Mouse (Mus musculus) spleen, postnatal 10 days (tissue): ENCODE results near the gene Wdr6.
"Not testable (repeated sequence)": the region's sequence is repeated elsewhere in the genome, so short reads cannot be mapped to it uniquely, and the experiment has no call there.

Experiments
- DNase-seq, 2 experiments: peaks; one replicate each; pipeline ENCODE4 v3.0.0; 2021 to 2022; ENCODE audit warnings: low spot score in 2 of 2

Gene Wdr6

DNA sequence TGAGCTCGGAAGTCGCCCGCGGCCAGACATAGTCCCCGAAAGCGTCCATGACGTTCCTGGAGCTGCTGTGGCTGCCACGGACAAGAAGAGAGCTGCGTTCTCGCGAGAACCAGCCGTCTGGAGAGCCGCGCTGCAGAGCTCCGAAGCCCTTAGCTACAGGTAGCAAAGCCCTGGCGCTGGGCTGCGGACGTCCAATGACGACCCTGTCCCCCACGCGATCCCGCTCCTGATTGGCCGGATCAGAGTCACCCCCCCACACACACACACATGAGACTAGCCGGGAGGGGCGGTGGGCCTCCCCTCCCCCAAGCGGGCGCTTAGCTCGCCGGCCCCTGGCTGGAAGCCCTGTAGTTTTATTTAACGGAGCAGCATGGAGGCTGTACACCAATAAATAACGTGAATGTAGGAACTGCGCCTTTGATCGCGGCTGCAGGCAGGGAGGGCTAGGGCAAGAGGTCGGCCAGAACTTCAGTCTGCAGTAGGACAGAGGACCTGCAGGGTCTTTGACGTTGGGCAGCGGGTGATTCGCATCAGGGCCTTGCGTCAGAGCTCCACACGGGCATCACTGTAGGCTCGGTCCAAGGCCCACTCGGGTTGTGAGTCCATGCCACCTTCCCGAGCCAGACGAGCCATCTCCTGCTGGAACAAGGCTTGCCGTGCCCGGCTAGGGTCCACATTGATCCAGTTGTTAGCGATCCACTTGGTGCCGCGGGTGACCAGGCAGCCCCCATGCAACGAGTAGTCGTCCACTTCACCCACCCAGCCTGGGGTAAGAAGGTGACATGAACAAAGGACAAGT lies at the start of gene Wdr6:
Gene Wdr6, minus strand, starts transcription at position 195 of the 799 bp plus-strand sequence.
- peak; percentile 67 to 90 for DNase-seq

DNA sequence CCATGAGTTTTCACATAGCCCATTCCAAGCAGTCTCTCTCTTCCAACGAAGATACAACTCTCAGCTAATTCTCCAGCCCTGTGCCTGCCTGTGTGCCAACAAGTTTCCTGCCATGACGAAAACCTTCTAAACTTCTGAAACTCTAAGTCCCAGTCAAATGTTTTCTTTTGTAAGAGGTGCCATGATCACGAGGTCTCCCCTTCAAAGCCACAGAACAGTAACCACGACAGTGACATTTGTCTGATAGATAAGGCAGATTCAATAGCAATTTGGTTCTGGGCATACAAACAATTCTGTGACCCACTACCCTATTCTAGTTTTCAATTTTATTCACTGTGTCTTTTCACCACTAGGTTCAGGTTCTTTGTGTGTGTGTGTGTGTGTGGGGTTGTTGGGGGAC lies 49.6 kb upstream of the Wdr6 start:
- DNase-seq = no peak

DNA sequence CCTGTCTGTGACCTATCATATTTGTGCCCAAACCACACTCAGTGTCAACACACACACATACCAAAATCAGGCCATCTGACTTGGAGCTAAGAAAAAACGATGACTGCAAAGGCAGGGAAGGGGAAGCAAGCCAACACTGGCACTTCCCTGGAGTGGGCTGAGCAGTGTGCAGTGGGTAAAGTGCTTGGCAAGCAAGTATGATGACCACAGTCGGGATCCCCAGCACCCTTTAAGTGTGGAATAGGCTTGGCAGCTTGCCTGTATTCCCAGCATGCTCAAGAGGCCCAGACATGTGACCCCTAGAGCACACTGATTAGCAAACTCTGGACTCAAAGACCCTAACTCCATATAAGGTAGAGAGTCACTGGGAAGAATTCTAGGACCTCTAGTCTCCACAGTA lies 48.0 kb upstream of the Wdr6 start:
- DNase-seq = no peak

DNA sequence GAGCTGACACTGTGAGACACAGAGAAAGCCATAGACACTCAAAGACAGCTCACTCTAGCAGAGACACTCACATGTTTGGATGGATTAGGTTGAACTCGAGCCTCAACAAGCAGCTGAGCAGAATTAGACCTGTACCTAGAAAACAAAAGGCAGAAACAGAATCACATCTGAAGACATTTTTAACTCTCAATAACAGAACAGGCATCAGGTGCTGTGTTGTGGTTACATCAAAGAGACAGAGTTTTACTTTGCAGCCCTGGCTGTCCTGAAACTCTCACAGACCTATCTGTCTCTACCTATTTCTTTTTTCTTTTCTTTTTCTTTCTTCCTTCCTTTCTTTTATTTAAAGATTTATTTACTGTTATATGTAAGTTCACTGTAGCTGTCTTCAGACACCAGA lies 38.8 kb upstream of the Wdr6 start:
- DNase-seq = no peak

DNA sequence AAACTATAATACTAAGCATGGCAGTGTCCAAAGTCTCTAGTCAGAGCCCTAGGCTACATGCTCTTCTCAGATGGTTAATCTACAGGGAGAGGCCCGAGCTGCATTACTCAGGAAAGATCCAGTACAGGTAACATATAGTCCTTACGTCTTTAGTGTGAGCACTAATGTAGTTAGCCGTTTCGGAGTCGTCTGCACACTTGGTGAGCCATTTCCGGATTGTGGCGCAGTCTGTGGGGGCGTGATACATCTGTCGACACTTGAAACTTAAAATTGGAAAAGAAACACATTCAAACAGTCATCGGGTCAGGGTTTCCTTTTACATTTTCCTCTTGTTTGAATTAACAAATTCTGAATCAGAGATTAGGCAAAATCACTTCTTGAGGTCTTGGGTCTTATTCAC lies 32.9 kb upstream of the Wdr6 start:
- DNase-seq = no peak

DNA sequence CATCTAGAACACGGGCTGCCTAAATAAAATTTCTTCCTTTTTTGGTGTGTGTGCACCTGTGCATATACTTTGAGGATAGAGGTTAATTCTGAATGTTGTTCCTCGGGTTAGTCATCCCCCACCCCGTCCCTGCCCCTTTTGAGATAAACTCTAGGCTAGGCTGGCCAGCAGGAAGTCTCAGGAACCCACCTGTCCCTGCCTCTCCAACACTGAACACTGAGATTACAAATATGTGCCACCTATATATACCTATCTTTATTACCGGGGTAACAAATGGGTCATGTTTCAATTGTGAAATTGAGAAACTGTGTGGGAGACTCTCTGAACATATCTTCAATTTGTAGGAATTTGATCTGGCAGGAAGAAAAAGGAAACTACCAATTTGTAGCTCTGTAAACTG lies 30.4 kb upstream of the Wdr6 start:
- DNase-seq = no peak

DNA sequence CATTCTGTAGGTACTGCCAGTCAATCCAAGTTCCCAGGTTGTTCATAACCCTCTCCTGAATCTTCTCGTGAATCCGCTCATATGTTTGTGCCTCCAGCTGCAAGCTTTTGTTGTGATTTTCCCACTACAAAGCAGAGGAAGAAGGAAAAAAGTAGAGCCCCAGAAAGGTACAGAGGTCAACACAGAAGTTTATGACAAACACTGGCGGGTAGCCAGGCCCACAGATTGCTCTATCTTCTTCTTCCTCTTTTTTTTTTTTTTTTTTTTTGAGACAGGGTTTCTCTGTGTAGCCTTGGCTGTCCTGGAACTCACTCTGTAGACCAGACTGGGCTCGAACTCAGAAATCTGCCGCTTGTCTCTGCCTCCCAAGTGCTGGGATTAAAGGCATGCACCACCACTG lies 29.4 kb upstream of the Wdr6 start:
- not testable (repeated sequence) for DNase-seq

DNA sequence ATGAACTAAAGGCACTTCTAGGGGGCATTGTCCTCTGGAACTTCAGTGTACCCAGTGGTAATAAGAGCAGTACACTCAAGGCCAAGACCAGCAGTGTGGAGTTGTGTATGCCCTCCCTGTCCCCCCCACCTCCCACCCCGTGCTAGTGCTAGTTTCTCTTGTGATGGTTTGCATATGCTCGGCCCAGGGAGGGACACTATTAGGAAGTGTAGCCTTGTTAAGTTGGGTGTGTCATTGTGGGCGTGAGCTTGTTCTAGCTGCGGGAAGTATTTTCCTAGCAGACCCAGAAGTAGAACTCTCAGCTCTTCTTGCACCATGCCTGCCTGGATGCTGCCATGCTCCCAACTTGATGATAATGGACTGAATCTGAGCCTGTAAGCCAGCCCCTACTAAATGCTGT lies 23.4 kb upstream of the Wdr6 start:
- no peak for DNase-seq

DNA sequence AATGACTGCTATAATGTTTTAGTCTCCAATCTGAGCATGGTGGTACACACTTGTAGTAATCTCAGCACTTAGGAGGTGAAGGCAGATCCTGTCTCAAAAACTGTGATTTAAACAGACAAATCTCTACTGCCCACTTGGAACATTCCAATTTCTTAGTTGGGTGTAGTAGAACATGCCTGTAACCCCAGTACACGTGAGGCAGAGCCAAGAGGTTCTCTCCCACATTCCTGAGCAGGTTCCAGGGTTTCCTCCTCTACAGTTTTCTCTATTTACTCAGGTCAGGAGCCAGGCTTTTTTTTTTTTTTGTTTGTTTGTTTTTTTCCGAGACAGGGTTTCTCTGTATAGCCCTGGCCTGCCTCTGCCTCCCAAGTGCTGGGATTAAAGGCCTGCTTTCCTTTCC lies 21.5 kb upstream of the Wdr6 start:
- DNase-seq = no peak

DNA sequence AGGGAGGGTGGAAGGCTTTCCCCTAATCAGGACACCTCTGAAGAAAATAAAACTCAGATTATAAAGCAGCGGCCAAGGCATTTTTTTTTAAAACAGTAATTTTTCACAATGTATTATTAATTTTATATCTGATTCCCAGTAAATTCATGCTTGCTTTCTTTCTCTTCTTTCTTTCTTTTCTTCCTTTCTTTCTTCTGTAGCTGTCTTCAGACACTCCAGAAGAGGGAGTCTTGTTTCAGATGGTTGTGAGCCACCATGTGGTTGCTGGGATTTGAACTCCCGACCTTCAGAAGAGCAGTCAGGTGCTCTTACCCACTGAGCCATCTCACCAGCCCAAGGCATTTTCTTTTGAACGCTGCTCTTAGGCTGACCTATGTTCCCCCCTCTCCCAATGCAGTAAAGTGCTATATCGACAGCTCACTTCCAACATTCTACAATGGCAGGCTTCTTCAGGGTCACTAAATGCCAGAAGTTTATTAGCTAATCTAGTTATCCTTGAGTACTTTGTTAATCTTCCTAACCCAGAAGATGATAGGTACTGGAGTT lies 20.6 kb upstream of the Wdr6 start:
- DNase-seq = no peak

DNA sequence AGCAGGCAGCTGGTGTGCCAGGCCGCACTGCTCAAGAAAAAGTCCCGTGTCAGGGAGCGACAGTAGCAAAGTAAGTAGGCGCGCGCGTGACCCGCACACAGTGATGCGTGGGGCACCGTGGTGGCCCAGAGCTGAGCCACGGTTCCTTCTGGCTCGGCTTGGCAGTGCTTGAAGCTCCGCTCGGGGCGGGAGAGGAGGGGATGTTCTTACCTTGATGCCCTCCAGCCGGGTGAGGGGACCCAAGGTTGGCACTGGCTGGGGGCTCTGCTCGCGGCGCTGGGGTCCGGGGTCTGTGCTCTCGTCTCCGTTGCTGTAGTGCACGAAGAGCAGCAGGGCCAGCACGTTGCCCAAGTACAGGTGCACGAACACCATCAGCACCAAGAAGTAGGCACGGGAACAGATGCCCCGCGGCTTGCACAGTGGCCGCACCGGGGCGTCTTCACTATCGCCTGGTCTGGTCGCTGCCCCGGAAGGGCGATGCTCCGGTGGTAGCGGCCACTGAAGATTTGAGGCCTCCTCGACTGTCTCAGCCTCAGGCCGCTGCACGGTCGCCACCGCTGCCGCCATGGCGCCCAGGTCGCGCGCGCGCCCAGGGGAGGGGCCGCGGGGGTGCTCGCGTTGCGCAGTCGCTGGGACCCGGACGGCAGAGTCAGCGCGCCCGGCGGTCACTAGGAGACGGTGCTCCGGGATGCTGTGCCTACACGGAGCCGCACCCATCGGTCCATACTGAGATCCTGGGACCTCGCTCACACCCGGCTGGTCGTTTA lies 18.6 kb upstream of the Wdr6 start, which contains the start of gene P4htm:
Gene P4htm, minus strand, starts transcription at position 670 of the 767 bp plus-strand sequence.
- peak in 1 of 2 experiments; percentile 64 for DNase-seq

DNA sequence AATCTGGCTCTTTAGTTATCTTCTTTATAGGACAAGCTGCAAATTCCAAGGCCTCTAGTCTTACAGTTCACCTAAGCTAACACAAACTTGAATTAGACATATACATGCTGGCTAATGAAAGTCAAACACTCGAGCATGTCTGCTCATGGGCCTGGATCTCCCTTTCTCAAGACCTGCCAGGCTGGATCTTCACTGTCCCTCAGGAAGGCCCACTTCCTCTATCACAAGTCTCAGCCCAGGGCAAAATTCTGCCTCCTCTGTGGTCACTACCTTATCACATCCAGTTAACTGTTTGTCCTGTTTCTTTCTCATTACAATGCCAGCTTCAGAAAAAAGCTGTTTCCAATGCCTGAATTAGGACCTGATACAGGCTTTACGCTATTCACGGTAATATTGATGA lies 15.8 kb upstream of the Wdr6 start:
- DNase-seq = no peak

DNA sequence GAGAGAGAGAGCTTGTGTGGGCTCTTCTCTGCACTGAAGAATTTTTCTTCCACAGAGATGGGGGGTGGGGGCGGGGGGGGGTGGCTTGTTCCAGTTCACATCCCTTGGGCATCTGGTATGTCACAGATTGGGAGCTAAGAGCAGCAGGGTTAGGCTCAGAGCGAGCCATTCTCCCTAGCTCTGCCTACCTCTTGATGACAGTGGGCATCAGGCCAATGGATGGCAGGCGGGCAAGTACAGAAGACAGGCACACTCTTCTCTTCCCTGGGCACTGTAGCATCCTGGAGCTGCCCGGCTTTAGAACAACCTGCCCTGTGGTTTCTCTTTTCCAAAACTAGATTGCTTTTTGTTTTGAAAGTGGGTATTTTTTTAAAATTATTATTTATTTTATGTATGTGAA lies 12.9 kb upstream of the Wdr6 start:
- DNase-seq = no peak

DNA sequence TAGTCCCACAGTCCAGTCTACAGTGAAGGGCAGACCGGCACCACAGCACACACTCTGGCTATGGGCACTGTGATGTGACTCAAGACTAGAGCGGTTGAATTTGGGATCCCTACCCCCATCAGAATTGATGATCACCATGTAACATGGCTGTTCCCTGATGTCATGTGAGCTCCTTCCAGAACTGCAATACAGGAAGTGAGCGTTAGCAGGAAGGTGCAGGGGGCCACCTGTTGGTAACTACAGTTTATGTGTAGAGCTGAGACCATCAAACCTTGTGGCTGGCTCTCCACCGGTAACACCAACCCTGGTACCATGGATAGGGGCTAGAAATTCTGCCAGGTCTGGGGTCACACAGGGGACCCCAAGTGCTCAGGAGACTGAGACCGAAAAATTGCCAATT lies 10.7 kb upstream of the Wdr6 start:
- DNase-seq = no peak

DNA sequence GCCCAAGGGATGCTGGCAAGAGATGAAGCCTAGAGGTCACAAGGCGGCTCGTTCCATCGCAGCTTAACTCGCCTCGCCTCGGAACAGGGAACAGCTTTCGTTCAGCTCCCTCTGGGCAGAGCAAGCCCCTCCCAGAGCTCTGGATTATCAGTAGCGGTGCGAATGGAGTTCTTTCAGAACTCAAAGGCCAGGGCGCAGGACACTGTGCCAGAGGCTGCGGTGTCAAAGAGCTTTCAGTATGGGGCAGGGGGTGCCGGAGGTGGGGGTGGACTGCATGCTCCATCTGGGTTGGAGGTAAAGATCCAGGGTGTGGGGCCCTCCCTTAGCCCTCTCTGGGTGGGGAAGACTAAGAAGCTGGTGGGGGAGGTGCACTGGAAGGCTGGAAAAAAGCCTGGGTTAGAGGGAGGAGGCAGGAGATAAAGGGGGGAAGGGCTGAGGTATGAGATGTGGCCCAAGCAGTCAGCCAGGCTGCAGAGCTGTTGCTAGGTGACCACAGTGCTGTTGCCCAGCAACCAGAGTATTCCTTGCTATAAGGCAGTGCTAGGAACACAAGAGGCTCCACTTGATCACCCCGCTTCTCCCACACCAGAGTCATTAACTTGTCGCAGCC lies 9.1 kb upstream of the Wdr6 start:
- no peak for DNase-seq

DNA sequence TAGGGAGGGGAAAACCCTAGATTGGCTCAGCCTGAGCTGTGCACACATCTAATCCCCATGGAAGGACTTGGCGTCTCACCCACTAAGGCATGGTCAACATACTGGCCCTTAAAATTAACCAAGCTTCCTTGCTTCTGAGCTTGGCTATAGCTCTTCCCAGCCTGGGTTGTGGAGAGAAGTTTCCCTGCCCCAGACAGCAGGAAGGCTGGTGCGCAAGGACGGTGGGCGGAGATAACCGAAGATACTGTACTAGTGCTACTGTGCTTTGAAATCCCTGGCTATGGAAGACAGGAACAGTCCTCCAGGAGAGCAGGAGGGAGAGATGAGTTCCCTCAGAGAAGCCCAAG lies 778 bp upstream of the Wdr6 start:
- DNase-seq = no peak

DNA sequence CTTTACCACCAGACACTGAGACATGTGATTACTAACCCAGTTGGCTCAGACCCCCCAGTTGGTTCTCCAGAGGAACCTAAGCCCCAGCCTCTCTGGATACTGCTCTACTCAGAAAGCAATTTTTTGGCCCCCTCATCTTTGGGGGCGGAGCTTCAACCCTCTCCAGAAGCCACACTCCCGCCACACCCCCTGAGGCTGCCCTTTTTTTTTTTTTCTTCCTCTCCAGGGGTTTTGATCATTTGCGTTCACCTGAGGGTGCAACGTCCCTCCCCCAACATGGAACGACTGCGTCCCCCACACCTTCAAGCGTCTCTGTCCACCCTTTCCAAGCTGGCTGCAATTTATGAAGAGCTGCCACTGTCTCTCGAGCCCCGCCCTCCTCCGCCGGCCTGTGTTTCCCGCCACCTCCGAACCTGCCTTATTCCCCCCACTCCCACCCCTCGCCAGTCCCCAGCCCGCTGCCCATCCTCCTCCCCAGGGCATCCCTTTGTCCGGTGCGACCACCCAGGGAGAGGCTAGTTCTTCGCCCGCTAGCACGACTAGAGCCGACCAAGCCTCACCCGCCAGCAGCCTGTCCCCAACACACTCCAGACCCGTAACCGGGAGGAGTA lies 500 bp downstream of the Wdr6 start:
- peak in 1 of 2 experiments; percentile 68 for DNase-seq

DNA sequence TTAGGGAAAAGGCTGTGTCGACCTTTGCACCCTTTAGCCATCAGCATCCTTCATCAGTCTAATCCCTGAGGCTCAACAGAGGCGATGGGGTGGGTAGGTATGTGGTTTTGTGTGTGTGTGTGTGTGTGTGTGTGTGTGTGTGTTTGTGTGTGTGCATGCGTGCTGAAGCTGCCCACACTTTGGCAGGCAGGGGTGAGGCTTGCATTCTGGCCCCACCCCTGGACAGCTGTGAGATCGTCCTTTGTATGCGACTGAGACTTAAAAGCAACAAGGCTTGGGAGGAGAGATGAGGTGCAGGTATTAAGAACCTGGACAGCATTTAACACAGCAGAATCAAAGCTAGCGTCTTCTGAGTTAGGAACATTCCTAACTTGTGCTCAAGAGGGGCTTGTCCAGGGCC lies 1.5 kb downstream of the Wdr6 start:
- no peak for DNase-seq

DNA sequence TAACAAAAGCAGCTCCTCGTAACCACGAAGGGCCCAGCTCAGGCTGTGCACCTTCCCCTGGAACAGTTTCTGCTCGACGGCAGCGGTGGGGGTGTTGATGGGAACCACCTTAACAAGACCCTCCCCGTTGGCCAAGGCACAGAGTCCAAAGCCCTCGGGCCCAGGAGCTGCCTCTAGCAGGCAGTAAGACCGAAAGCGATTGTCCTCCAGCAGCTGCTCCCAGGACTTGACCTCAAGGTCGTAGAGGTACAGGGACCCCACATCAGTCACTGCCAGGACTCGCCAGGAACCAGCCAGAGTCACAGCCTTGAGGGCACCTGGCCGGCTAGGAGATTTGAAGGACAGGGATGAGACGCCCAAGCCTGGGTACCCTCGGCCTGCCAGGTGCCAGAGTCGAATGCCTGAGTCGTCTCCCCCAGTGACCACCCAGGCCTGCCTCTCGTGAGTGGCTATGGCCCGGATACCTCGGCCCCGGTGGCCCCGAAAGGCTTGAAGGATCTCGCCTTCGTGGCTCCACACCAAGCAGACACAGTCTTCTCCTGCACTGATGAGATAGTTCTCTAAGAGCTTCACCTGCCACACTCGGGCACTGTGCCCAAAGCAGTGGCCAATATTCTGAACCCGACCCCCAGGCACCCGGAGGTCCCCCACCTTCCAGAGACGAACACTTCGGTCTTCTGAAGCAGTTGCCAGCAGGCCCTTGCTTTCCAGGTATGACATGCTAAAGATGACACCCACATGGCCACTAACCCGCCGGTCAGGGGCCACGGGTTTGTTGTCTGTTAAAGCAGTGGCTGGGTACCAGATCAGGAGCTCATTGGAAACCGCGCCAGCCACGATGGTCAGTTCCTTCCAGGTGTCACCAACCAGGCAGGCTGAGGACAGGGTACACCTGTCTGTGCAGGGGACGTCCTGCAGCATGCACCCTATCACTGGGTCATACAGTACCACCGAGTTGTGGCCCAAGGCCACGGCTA lies 2.9 kb downstream of the Wdr6 start:
- DNase-seq = peak in 1 of 2 experiments; percentile 25

DNA sequence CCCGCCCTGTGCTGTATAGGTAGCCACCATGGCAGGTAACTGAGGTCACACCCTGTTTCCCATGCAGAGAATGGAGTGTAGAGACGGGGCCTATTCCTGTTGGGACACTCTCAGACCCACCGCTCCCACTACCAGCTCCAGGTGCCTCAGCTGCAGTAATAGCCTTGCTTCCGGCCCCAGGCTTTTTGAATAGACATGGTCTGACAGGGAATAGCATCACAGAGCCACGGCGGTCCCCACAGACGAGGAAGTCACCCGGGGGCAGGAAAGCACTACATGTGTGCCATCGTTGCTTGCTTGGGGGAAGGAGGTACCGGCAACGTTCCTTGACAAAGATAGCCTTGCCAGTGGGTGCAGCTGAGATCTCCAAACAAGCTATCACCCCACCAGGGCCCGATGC lies 3.6 kb downstream of the Wdr6 start:
- DNase-seq = no peak
